Mouse (Mus musculus) limb, embryonic 14.5 days (tissue): ENCODE measurements around the gene Olfr1019. TPM values are rescaled to one million over a fixed set of nuclear protein-coding genes. Genes with fewer than 3 reads are reported as not detected.

ENCODE experiments used
- ATAC-seq: fragments of 200-750 bp; cut with Nextera tagmentation; 2 replicates; pipeline ENCODE4 v1.8.0; 2017; ENCODE audit warnings: low read depth, moderate number of reproducible peaks, moderate TSS enrichment; ENCODE audit not compliant: low FRiP score
- DNase-seq: peaks from one replicate; pipeline ENCODE4 v3.0.0-alpha.2; 2015; ENCODE audit warnings: low spot score
- H3K27ac ChIP-seq: fragments of 300-500 bp; sonication (generic); replicated peaks from 2 replicates; pipeline ENCODE4 v1.5.1; 2014; ENCODE audit warnings: low read depth, mild to moderate bottlenecking, low read length, moderate library complexity, mixed read lengths
- H3K27me3 ChIP-seq: fragments of 300-500 bp; sonication (generic); 2 replicates; pipeline ENCODE4 v1.6.1; 2014; ENCODE audit warnings: low read length, mixed read lengths; ENCODE audit not compliant: control insufficient read depth, insufficient read depth
- H3K36me3 ChIP-seq: fragments of 300-500 bp; sonication (generic); 2 replicates; pipeline ENCODE4 v1.6.1; 2014; ENCODE audit warnings: mild to moderate bottlenecking, low read length, moderate library complexity, mixed read lengths; ENCODE audit not compliant: control insufficient read depth, insufficient read depth
- H3K4me1 ChIP-seq: fragments of 300-500 bp; sonication (generic); 2 replicates; pipeline ENCODE4 v1.6.1; 2014; ENCODE audit warnings: antibody characterized with exemption, low read length, mixed read lengths; ENCODE audit not compliant: control insufficient read depth, insufficient read depth
- H3K4me2 ChIP-seq: fragments of 300-500 bp; sonication (generic); replicated peaks from 2 replicates; pipeline ENCODE4 v1.6.1; 2014; ENCODE audit warnings: low read depth, mild to moderate bottlenecking, low read length, moderate library complexity; ENCODE audit not compliant: severe bottlenecking
- H3K4me3 ChIP-seq: fragments of 300-500 bp; sonication (generic); replicated peaks from 2 replicates; pipeline ENCODE4 v1.5.1; 2014; ENCODE audit warnings: low read length
- H3K9ac ChIP-seq: fragments of 300-500 bp; sonication (generic); 2 replicates; pipeline ENCODE4 v1.6.1; 2014; ENCODE audit warnings: mild to moderate bottlenecking, low read depth, low read length, moderate library complexity; ENCODE audit not compliant: severe bottlenecking
- H3K9me3 ChIP-seq: fragments of 300-500 bp; sonication (generic); 2 replicates; pipeline ENCODE4 v1.6.1; 2016; ENCODE audit warnings: low read length; ENCODE audit not compliant: control insufficient read depth
- POLR2A ChIP-seq: fragments of 200-500 bp; IDR thresholded peaks from 2 replicates; pipeline ENCODE4 v1.8.0; 2012; ENCODE audit warnings: inconsistent platforms, mild to moderate bottlenecking, moderate library complexity, borderline replicate concordance; ENCODE audit not compliant: insufficient read depth, insufficient read length; ENCODE audit errors: extremely low read depth
- WGBS: fragments of 180-500 bp; shearing (Covaris S2); extraction: QIAGEN DNeasy Blood & Tissue Kit; methylation state at CpG from one replicate; pipeline ENCODE4 v1.1.7; 2014; 5-methylcytosine and 5-hydroxymethylcytosine counted together
- polyA plus RNA-seq, 2 experiments: library from polyadenylated mRNA; depleted of rRNA in 1 of 2; stranded (reverse) in 1 of 2; unstranded in 1 of 2; fragments of >200 nt; fragmentation: Nextera tagmentation in 1 of 2; extraction: Ambion mirVana in 1 of 2; gene quantifications; 2 replicates each; pipeline versions ENCODE4 v1.2.1 to v1.2.3; 2012 to 2014

Olfr1019 gene
- polyA plus RNA-seq, 2 experiments = not detected

DNA sequence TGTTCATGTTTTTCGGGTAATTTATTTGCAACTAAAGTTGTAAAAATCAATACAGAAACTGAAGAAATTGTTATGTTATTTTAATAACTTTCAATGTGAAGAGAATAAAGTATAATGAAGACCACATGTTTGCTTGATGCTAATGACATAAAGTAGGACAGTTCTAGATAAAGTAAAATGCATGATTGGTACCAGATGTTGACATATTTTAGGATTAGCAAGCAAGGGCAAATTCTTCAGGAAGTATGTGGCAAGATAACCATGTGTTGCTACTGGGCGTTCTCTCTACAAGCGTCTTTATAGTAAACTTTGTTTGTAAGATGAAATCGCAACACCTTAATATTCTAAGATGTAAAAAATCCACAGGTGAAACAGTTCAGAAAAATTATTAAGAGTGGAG, 40.8 kb downstream of the Olfr1019 start:
- ATAC-seq = no peak
- Histone ChIP-seq H3K27me3 (no peaks in the 10 kb centered on the region), H3K4me3 (no peak overlapping the region), H3K9ac (no peak overlapping the region), H3K4me2 (no peak overlapping the region), H3K36me3 (no peaks in the 10 kb centered on the region), H3K4me1 (no peaks in the 10 kb centered on the region), H3K27ac (no peak overlapping the region), H3K9me3 (no peaks in the 10 kb centered on the region)
- no peak for TF ChIP-seq POLR2A
- DNase-seq = peak; percentile 22
- 50% methylated on average over 4 of the region's 4 CpGs for WGBS

DNA sequence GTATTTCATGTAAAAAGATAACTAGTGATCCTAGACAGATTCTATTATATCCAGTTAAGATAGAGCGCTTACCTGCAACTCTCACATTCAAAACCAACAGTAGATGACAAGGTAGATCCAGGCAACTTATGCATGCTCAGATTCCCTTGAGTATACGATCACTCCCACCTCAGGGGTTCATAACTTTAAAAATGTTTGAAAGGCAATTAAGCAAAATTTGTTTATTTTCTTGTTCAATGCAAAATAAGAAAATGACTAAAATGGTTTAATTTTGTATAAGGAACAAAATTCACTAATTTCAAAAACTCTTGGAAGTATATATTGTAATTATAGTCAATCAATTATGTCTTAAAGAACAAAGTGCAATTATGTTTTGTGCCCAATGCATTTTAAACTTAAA, 42.8 kb downstream of the Olfr1019 start, which contains the start of gene Olfr1016:
Gene Olfr1016, minus strand, starts transcription at position 101 of the 400 bp plus-strand sequence.
- TF ChIP-seq POLR2A = no peak
- H3K9ac ChIP-seq = no peak within 1 kb of the TSS
- no peak within 1 kb of the TSS for H3K4me2 ChIP-seq
- no peaks in the 10 kb centered on the region for H3K9me3 ChIP-seq
- H3K27me3 ChIP-seq = no peaks in the 10 kb centered on the region
- WGBS = 82% methylated on average over 2 of the region's 2 CpGs
- no peaks in the 10 kb centered on the region for H3K36me3 ChIP-seq
- H3K27ac ChIP-seq = no peak within 1 kb of the TSS
- H3K4me1 ChIP-seq = no peaks in the 10 kb centered on the region
- no peak within 1 kb of the TSS for H3K4me3 ChIP-seq
- no peak for DNase-seq
- no peak for ATAC-seq

DNA sequence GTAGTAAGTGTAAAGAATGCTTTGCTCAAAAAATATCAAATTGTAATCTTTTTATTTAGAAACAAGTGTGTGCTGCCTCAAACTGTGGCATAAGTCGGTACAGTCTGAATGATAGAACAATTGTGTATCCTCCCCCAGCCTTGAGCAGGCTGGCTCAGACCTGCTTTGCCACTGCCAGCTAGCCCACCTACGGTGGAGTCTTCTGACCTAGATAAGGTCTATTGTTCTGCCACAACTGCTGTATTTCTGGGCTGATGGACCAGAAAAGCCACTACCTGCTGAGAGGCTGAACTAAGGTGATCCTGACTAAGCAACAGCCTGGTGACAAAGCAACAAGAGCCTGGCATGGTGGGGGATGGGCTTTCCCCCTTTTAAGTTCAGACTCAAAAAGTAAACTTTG, 53.0 kb downstream of the Olfr1019 start:
- Histone ChIP-seq H3K4me3 (no peak overlapping the region), H3K27ac (no peak overlapping the region), H3K9me3 (no peaks in the 10 kb centered on the region), H3K9ac (no peak overlapping the region), H3K4me2 (no peak overlapping the region), H3K27me3 (no peaks in the 10 kb centered on the region), H3K36me3 (no peaks in the 10 kb centered on the region), H3K4me1 (no peaks in the 10 kb centered on the region)
- 67% methylated on average over 2 of the region's 2 CpGs for WGBS
- TF ChIP-seq POLR2A = no peak
- ATAC-seq (no peak), DNase-seq (no peak)

Other genes with a start within 250 kb of the Olfr1019 start
- not detected in 2 replicates for gene Olfr1000, start 233.6 kb downstream of the Olfr1019 start, polyA plus RNA-seq (2012; rRNA removed)
- gene Olfr1000, start 233.6 kb downstream of the Olfr1019 start, polyA plus RNA-seq (2014; fragmentation: Nextera tagmentation; extraction: Ambion mirVana) = not detected in 2 replicates
- gene Olfr1002, start 194.8 kb downstream of the Olfr1019 start, polyA plus RNA-seq (2012; rRNA removed) = not detected in 2 replicates
- not detected in 2 replicates for gene Olfr1002, start 194.8 kb downstream of the Olfr1019 start, polyA plus RNA-seq (2014; fragmentation: Nextera tagmentation; extraction: Ambion mirVana)
- not detected in 2 replicates for gene Olfr154, start 181.0 kb downstream of the Olfr1019 start, polyA plus RNA-seq (2012; rRNA removed)
- gene Olfr154, start 181.0 kb downstream of the Olfr1019 start, polyA plus RNA-seq (2014; fragmentation: Nextera tagmentation; extraction: Ambion mirVana) = not detected in 2 replicates
- not detected in 2 replicates for gene Olfr1006, start 166.7 kb downstream of the Olfr1019 start, polyA plus RNA-seq (2012; rRNA removed)
- gene Olfr1006, start 166.7 kb downstream of the Olfr1019 start, polyA plus RNA-seq (2014; fragmentation: Nextera tagmentation; extraction: Ambion mirVana) = not detected in 2 replicates
- gene Olfr1008, start 156.1 kb downstream of the Olfr1019 start, polyA plus RNA-seq (2012; rRNA removed) = not detected in 2 replicates
- not detected in 2 replicates for gene Olfr1008, start 156.1 kb downstream of the Olfr1019 start, polyA plus RNA-seq (2014; fragmentation: Nextera tagmentation; extraction: Ambion mirVana)
- not detected in 2 replicates for gene Olfr1009, start 130.1 kb downstream of the Olfr1019 start, polyA plus RNA-seq (2012; rRNA removed)
- gene Olfr1009, start 130.1 kb downstream of the Olfr1019 start, polyA plus RNA-seq (2014; fragmentation: Nextera tagmentation; extraction: Ambion mirVana) = not detected in 2 replicates
- gene Olfr1012, start 82.7 kb downstream of the Olfr1019 start, polyA plus RNA-seq (2012; rRNA removed) = not detected in 2 replicates
- not detected in 2 replicates for gene Olfr1012, start 82.7 kb downstream of the Olfr1019 start, polyA plus RNA-seq (2014; fragmentation: Nextera tagmentation; extraction: Ambion mirVana)
- gene Olfr1013, start 78.4 kb downstream of the Olfr1019 start, polyA plus RNA-seq (2012; rRNA removed) = not detected in 2 replicates
- gene Olfr1013, start 78.4 kb downstream of the Olfr1019 start, polyA plus RNA-seq (2014; fragmentation: Nextera tagmentation; extraction: Ambion mirVana) = not detected in 2 replicates
- not detected in 2 replicates for gene Olfr1014, start 72.8 kb downstream of the Olfr1019 start, polyA plus RNA-seq (2012; rRNA removed)
- not detected in 2 replicates for gene Olfr1014, start 72.8 kb downstream of the Olfr1019 start, polyA plus RNA-seq (2014; fragmentation: Nextera tagmentation; extraction: Ambion mirVana)
- gene Olfr1015, start 63.5 kb downstream of the Olfr1019 start, polyA plus RNA-seq (2012; rRNA removed) = not detected in 2 replicates
- gene Olfr1015, start 63.5 kb downstream of the Olfr1019 start, polyA plus RNA-seq (2014; fragmentation: Nextera tagmentation; extraction: Ambion mirVana) = not detected in 2 replicates
- not detected in 2 replicates for gene Olfr1016, start 42.9 kb downstream of the Olfr1019 start, polyA plus RNA-seq (2012; rRNA removed)
- gene Olfr1016, start 42.9 kb downstream of the Olfr1019 start, polyA plus RNA-seq (2014; fragmentation: Nextera tagmentation; extraction: Ambion mirVana) = not detected in 2 replicates
- gene Olfr1018, start 27.0 kb downstream of the Olfr1019 start, polyA plus RNA-seq (2012; rRNA removed) = not detected in 2 replicates
- not detected in 2 replicates for gene Olfr1018, start 27.0 kb downstream of the Olfr1019 start, polyA plus RNA-seq (2014; fragmentation: Nextera tagmentation; extraction: Ambion mirVana)
- gene Olfr1020, start 1.5 kb upstream of the Olfr1019 start, polyA plus RNA-seq (2012; rRNA removed) = not detected in 2 replicates
- not detected in 2 replicates for gene Olfr1020, start 1.5 kb upstream of the Olfr1019 start, polyA plus RNA-seq (2014; fragmentation: Nextera tagmentation; extraction: Ambion mirVana)
- not detected in 2 replicates for gene Olfr1022, start 23.1 kb upstream of the Olfr1019 start, polyA plus RNA-seq (2012; rRNA removed)
- not detected in 2 replicates for gene Olfr1022, start 23.1 kb upstream of the Olfr1019 start, polyA plus RNA-seq (2014; fragmentation: Nextera tagmentation; extraction: Ambion mirVana)
- not detected in 2 replicates for gene Olfr1023, start 40.2 kb upstream of the Olfr1019 start, polyA plus RNA-seq (2012; rRNA removed)
- gene Olfr1023, start 40.2 kb upstream of the Olfr1019 start, polyA plus RNA-seq (2014; fragmentation: Nextera tagmentation; extraction: Ambion mirVana) = not detected in 2 replicates
- gene Olfr1024, start 59.6 kb upstream of the Olfr1019 start, polyA plus RNA-seq (2012; rRNA removed) = not detected in 2 replicates
- not detected in 2 replicates for gene Olfr1024, start 59.6 kb upstream of the Olfr1019 start, polyA plus RNA-seq (2014; fragmentation: Nextera tagmentation; extraction: Ambion mirVana)
- gene Olfr1025-ps1, start 69.7 kb upstream of the Olfr1019 start, polyA plus RNA-seq (2012; rRNA removed) = not detected in 2 replicates
- not detected in 2 replicates for gene Olfr1025-ps1, start 69.7 kb upstream of the Olfr1019 start, polyA plus RNA-seq (2014; fragmentation: Nextera tagmentation; extraction: Ambion mirVana)
- gene Olfr1026, start 76.1 kb upstream of the Olfr1019 start, polyA plus RNA-seq (2012; rRNA removed) = not detected in 2 replicates
- gene Olfr1026, start 76.1 kb upstream of the Olfr1019 start, polyA plus RNA-seq (2014; fragmentation: Nextera tagmentation; extraction: Ambion mirVana) = not detected in 2 replicates
- gene Olfr1028, start 105.0 kb upstream of the Olfr1019 start, polyA plus RNA-seq (2012; rRNA removed) = 0.01 TPM in 1 of 2 replicates, not detected in the other
- not detected in 2 replicates for gene Olfr1028, start 105.0 kb upstream of the Olfr1019 start, polyA plus RNA-seq (2014; fragmentation: Nextera tagmentation; extraction: Ambion mirVana)
- not detected in 2 replicates for gene Olfr1029, start 128.4 kb upstream of the Olfr1019 start, polyA plus RNA-seq (2012; rRNA removed)
- not detected in 2 replicates for gene Olfr1029, start 128.4 kb upstream of the Olfr1019 start, polyA plus RNA-seq (2014; fragmentation: Nextera tagmentation; extraction: Ambion mirVana)
- not detected in 2 replicates for gene Olfr1030, start 133.8 kb upstream of the Olfr1019 start, polyA plus RNA-seq (2012; rRNA removed)
- not detected in 2 replicates for gene Olfr1030, start 133.8 kb upstream of the Olfr1019 start, polyA plus RNA-seq (2014; fragmentation: Nextera tagmentation; extraction: Ambion mirVana)
- not detected in 2 replicates for gene Olfr1031, start 144.8 kb upstream of the Olfr1019 start, polyA plus RNA-seq (2012; rRNA removed)
- gene Olfr1031, start 144.8 kb upstream of the Olfr1019 start, polyA plus RNA-seq (2014; fragmentation: Nextera tagmentation; extraction: Ambion mirVana) = not detected in 2 replicates
- gene Olfr1032, start 160.1 kb upstream of the Olfr1019 start, polyA plus RNA-seq (2012; rRNA removed) = not detected in 2 replicates
- not detected in 2 replicates for gene Olfr1032, start 160.1 kb upstream of the Olfr1019 start, polyA plus RNA-seq (2014; fragmentation: Nextera tagmentation; extraction: Ambion mirVana)
- 0.67 and 0.73 TPM in 2 replicates for gene Olfr1033, start 175.2 kb upstream of the Olfr1019 start, polyA plus RNA-seq (2012; rRNA removed)
- gene Olfr1033, start 175.2 kb upstream of the Olfr1019 start, polyA plus RNA-seq (2014; fragmentation: Nextera tagmentation; extraction: Ambion mirVana) = 0.39 and 1.1 TPM in 2 replicates
- gene Olfr1034, start 200.4 kb upstream of the Olfr1019 start, polyA plus RNA-seq (2012; rRNA removed) = 0.12 and 0.13 TPM in 2 replicates
- not detected in 2 replicates for gene Olfr1034, start 200.4 kb upstream of the Olfr1019 start, polyA plus RNA-seq (2014; fragmentation: Nextera tagmentation; extraction: Ambion mirVana)
- gene Olfr1036, start 228.5 kb upstream of the Olfr1019 start, polyA plus RNA-seq (2012; rRNA removed) = not detected in 2 replicates
- gene Olfr1036, start 228.5 kb upstream of the Olfr1019 start, polyA plus RNA-seq (2014; fragmentation: Nextera tagmentation; extraction: Ambion mirVana) = not detected in 2 replicates
- gene Olfr1037, start 241.9 kb upstream of the Olfr1019 start, polyA plus RNA-seq (2012; rRNA removed) = not detected in 2 replicates
- not detected in 2 replicates for gene Olfr1037, start 241.9 kb upstream of the Olfr1019 start, polyA plus RNA-seq (2014; fragmentation: Nextera tagmentation; extraction: Ambion mirVana)